In the genomic region with DNA sequence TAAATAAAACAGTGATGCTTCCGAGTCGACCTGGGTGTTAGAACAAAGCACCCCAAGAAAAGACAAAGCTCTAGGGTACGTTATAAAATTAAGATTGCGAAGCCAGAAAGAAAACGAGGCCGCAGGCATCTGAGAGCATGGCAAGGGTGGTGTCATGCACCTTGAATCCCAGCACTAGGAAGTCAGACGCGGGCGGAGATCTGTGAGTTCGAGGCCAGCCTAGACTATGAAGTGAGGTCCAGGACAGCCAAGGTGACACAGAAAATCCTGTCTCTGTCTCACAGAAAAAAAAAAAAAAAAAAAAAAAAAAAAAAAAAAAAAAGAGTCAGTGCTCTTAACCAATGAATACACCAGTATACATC, we compare ENCODE assay signal across 8 mouse cellular contexts. TPM values are rescaled to one million over a fixed set of nuclear protein-coding genes. Genes with fewer than 3 reads are reported as not detected.
A peak's percentile ranks its signal among the peaks of the same experiment; 100 is the strongest.
DNase-seq lines count a peak whose midpoint lies in the region; ATAC-seq and TF ChIP-seq lines count a peak whose summit lies in the region.

No protein-coding gene starts in this region.

- H3K9ac ChIP-seq in midbrain, embryonic 14.5 days (replicated peaks; ENCODE audit: low read length), result no peak overlapping the region; the same call in 1 of the 2 replicates

- ATAC-seq in erythroid progenitor cell, adult 5-6 weeks (replicated peaks; ENCODE audit: low FRiP score, poor library complexity, severe bottlenecking), result peak; percentile 28
- ATAC-seq in midbrain, embryonic 14.5 days (ENCODE audit: low FRiP score, low TSS enrichment), result no peak; the same call in 1 of the 2 replicates
- no peak for ATAC-seq in activated CD4-positive, CD25-positive, alpha-beta regulatory T cell, adult 4 months

- H3K9me3 ChIP-seq in midbrain, embryonic 14.5 days (ENCODE audit: control insufficient read depth, low read length), result no peaks in the 10 kb centered on the region

- peak; percentile 43 to 46 for DNase-seq in adrenal gland, adult 18-20 months (ENCODE audit: low spot score in 2 of 2)
- no peak for DNase-seq in adrenal gland, adult 8-10 months
- no peak for DNase-seq in left cerebral cortex, adult 2 months (ENCODE audit: extremely low spot score in 1 of 2, low spot score in 2 of 2)
- DNase-seq in left cerebral cortex, adult 18-20 months (ENCODE audit: low spot score in 2 of 2), result no peak
- peak; percentile 40 to 68 for DNase-seq in kidney, postnatal 25 days
- DNase-seq in midbrain, embryonic 14.5 days, result no peak

- H3K36me3 ChIP-seq in midbrain, embryonic 14.5 days (ENCODE audit: control insufficient read depth, insufficient read depth, low read length), result no peaks in the 10 kb centered on the region

- 10% methylated on average over 10 of the region's 10 CpGs for WGBS in midbrain, embryonic 14.5 days

- intact Hi-C loops in left cerebral cortex, adult 2 months (cut with DNase I), result no loop called here

- H3K27ac ChIP-seq in left cerebral cortex, adult 2 months, result peak overlapping the region; percentile 72
- no peak overlapping the region for H3K27ac ChIP-seq in midbrain, embryonic 14.5 days (replicated peaks; ENCODE audit: low read depth, low read length)

- no peaks in the 10 kb centered on the region for H3K27me3 ChIP-seq in midbrain, embryonic 14.5 days (ENCODE audit: control insufficient read depth, insufficient read depth, low read length)

- H3K4me1 ChIP-seq in midbrain, embryonic 14.5 days (ENCODE audit: control insufficient read depth, insufficient read depth, low read length), result peaks cover 18% of the 10 kb centered on the region

- peak overlapping the region; percentile 54 for H3K4me3 ChIP-seq in left cerebral cortex, adult 2 months
- H3K4me3 ChIP-seq in midbrain, embryonic 14.5 days (replicated peaks; ENCODE audit: low read depth, low read length), result peak overlapping the region; percentile 42

- H3K4me2 ChIP-seq in midbrain, embryonic 14.5 days (ENCODE audit: low read length), result peak overlapping the region; percentile 52

- TF ChIP-seq CTCF in left cerebral cortex, adult 2 months (IDR thresholded peaks at IDR 0.05), result no peak

RNA-seq across cellular contexts. Expression of a gene that starts 0.6 kb away (rescaled TPM):
- 10 to 100 TPM; 48.6 to 51.3 TPM for total RNA-seq in adrenal gland, adult 18-20 months (2021)
- total RNA-seq in adrenal gland, adult 8-10 months (2022), result 10 to 100 TPM; 47.5 to 49.4 (median 48.7) TPM
- total RNA-seq in left cerebral cortex, adult 2 months (2021), result 10 to 100 TPM; 58.3 to 60.6 TPM
- 10 to 100 TPM; 58.4 to 59.5 TPM for total RNA-seq in left cerebral cortex, adult 18-20 months (2021)
- total RNA-seq in erythroid progenitor cell, adult 5-6 weeks (2015; ENCODE audit: low replicate concordance), result 12.6 and 17.7 TPM in 2 replicates
- 12.0 and 13.2 TPM in 2 replicates for total RNA-seq in erythroid progenitor cell, adult 5-6 weeks (2017; ENCODE audit: low replicate concordance)
- polyA plus RNA-seq in midbrain, embryonic 14.5 days (2014; fragmentation: Nextera tagmentation; extraction: Ambion mirVana), result 17.4 and 22.5 TPM in 2 replicates
- 1 to 10 TPM; 4.5 TPM for polyA plus RNA-seq in activated CD4-positive, CD25-positive, alpha-beta regulatory T cell, adult 4 months (2017; shearing (Covaris generic))

RNA-seq across cellular contexts. Expression of a gene that starts 20.1 kb away (rescaled TPM):
- 100 to 1,000 TPM; 176 to 184 TPM for total RNA-seq in adrenal gland, adult 18-20 months (2021)
- 100 to 1,000 TPM; 163 to 180 (median 172) TPM for total RNA-seq in adrenal gland, adult 8-10 months (2022)
- 100 to 1,000 TPM; 148 to 151 TPM for total RNA-seq in left cerebral cortex, adult 2 months (2021)
- 100 to 1,000 TPM; 154 TPM for total RNA-seq in left cerebral cortex, adult 18-20 months (2021)
- 255 and 262 TPM in 2 replicates for total RNA-seq in erythroid progenitor cell, adult 5-6 weeks (2015; ENCODE audit: low replicate concordance)
- total RNA-seq in erythroid progenitor cell, adult 5-6 weeks (2017; ENCODE audit: low replicate concordance), result 349 and 393 TPM in 2 replicates
- polyA plus RNA-seq in midbrain, embryonic 14.5 days (2014; fragmentation: Nextera tagmentation; extraction: Ambion mirVana), result 157 and 185 TPM in 2 replicates
- polyA plus RNA-seq in activated CD4-positive, CD25-positive, alpha-beta regulatory T cell, adult 4 months (2017; shearing (Covaris generic)), result 10 to 100 TPM; 45.5 to 51.5 TPM

RNA-seq across cellular contexts. Expression of a gene that starts 33.3 kb away (rescaled TPM):
- 100 to 1,000 TPM; 111 to 121 TPM for total RNA-seq in adrenal gland, adult 18-20 months (2021)
- 100 to 1,000 TPM; 121 to 146 (median 131) TPM for total RNA-seq in adrenal gland, adult 8-10 months (2022)
- 10 to 100 TPM; 52.6 to 55.1 TPM for total RNA-seq in left cerebral cortex, adult 2 months (2021)
- total RNA-seq in left cerebral cortex, adult 18-20 months (2021), result 10 to 100 TPM; 53.6 to 53.7 TPM
- total RNA-seq in erythroid progenitor cell, adult 5-6 weeks (2015; ENCODE audit: low replicate concordance), result 68.1 and 70.4 TPM in 2 replicates
- total RNA-seq in erythroid progenitor cell, adult 5-6 weeks (2017; ENCODE audit: low replicate concordance), result 31.3 and 38.0 TPM in 2 replicates
- polyA plus RNA-seq in midbrain, embryonic 14.5 days (2014; fragmentation: Nextera tagmentation; extraction: Ambion mirVana), result 55.8 and 56.3 TPM in 2 replicates
- 100 to 1,000 TPM; 158 to 159 TPM for polyA plus RNA-seq in activated CD4-positive, CD25-positive, alpha-beta regulatory T cell, adult 4 months (2017; shearing (Covaris generic))

RNA-seq across cellular contexts. Expression of a gene that starts 39.4 kb away (rescaled TPM):
- under 1 TPM; 0.33 to 0.80 TPM for total RNA-seq in adrenal gland, adult 18-20 months (2021)
- under 1 TPM; 0.20 to 0.62 (median 0.32) TPM for total RNA-seq in adrenal gland, adult 8-10 months (2022)
- not detected for total RNA-seq in left cerebral cortex, adult 2 months (2021)
- not detected for total RNA-seq in left cerebral cortex, adult 18-20 months (2021)
- 1.3 and 1.4 TPM in 2 replicates for total RNA-seq in erythroid progenitor cell, adult 5-6 weeks (2015; ENCODE audit: low replicate concordance)
- total RNA-seq in erythroid progenitor cell, adult 5-6 weeks (2017; ENCODE audit: low replicate concordance), result 0.51 and 0.83 TPM in 2 replicates
- 0.05 TPM in 1 of 2 replicates, not detected in the other for polyA plus RNA-seq in midbrain, embryonic 14.5 days (2014; fragmentation: Nextera tagmentation; extraction: Ambion mirVana)
- polyA plus RNA-seq in activated CD4-positive, CD25-positive, alpha-beta regulatory T cell, adult 4 months (2017; shearing (Covaris generic)), result 100 to 1,000 TPM; 203 to 239 TPM

RNA-seq across cellular contexts. Expression of a gene that starts 44.1 kb away (rescaled TPM):
- 10 to 100 TPM; 19.4 to 20.6 TPM for total RNA-seq in adrenal gland, adult 18-20 months (2021)
- total RNA-seq in adrenal gland, adult 8-10 months (2022), result 10 to 100 TPM; 17.9 to 20.0 (median 19.5) TPM
- total RNA-seq in left cerebral cortex, adult 2 months (2021), result 10 to 100 TPM; 15.1 to 15.6 TPM
- total RNA-seq in left cerebral cortex, adult 18-20 months (2021), result 10 to 100 TPM; 13.4 to 14.0 TPM
- total RNA-seq in erythroid progenitor cell, adult 5-6 weeks (2015; ENCODE audit: low replicate concordance), result 13.3 and 16.8 TPM in 2 replicates
- total RNA-seq in erythroid progenitor cell, adult 5-6 weeks (2017; ENCODE audit: low replicate concordance), result 11.6 and 11.7 TPM in 2 replicates
- polyA plus RNA-seq in midbrain, embryonic 14.5 days (2014; fragmentation: Nextera tagmentation; extraction: Ambion mirVana), result 19.1 and 23.2 TPM in 2 replicates
- polyA plus RNA-seq in activated CD4-positive, CD25-positive, alpha-beta regulatory T cell, adult 4 months (2017; shearing (Covaris generic)), result 10 to 100 TPM; 17.8 to 18.5 TPM

Comparison
In these comparisons a context has a peak if more than half of its experiments do, and no peak if none do; other contexts are left out.
1. DNase-seq: peak in adrenal gland, adult 18-20 months (2 of 2) and kidney, postnatal 25 days (2 of 2); none in adrenal gland, adult 8-10 months (single experiment), left cerebral cortex, adult 2 months (0 of 2), left cerebral cortex, adult 18-20 months (0 of 2) and midbrain, embryonic 14.5 days (single experiment).